Mouse (Mus musculus) left cerebral cortex, adult 11 months (tissue): ENCODE measurements at regions not wholly inside any gene's neighbourhood (a gene's known extent, or its start where the extent isn't known, plus 50 kb on each side); places are given as distances from the start of the nearest gene placed in this dataset.
A peak's percentile ranks its signal among the peaks of the same experiment; 100 is the strongest.
"Not testable (repeated sequence)": the region's sequence is repeated elsewhere in the genome, so short reads cannot be mapped to it uniquely, and the experiment has no call there.

Experiments used
- DNase-seq: peaks from one replicate; pipeline ENCODE4 v3.0.0; 2022; ENCODE audit warnings: low spot score

GRCm38 (mm10) chr3:153144217-153144616 is 162.2 kb upstream of the St6galnac5 start:
- no peak for DNase-seq

- no peak for DNase-seq
Measured at GRCm38 (mm10) chr3:153140985-153141384, 158.9 kb upstream of the St6galnac5 start.

GRCm38 (mm10) chr3:153125335-153125734 is 143.3 kb upstream of the St6galnac5 start:
- DNase-seq: no peak

GRCm38 (mm10) chr3:153121934-153122333 is 139.9 kb upstream of the St6galnac5 start:
- DNase-seq: no peak

- DNase-seq: no peak
Measured at GRCm38 (mm10) chr3:153119142-153119541, 137.1 kb upstream of the St6galnac5 start.

- DNase-seq: no peak
Measured at GRCm38 (mm10) chr3:153118643-153119042, 136.6 kb upstream of the St6galnac5 start.

GRCm38 (mm10) chr3:153105591-153105990 is 123.5 kb upstream of the St6galnac5 start:
- no peak for DNase-seq

- not testable (repeated sequence) for DNase-seq
Measured at GRCm38 (mm10) chr3:153090572-153090971, 108.5 kb upstream of the St6galnac5 start.

GRCm38 (mm10) chr3:153085096-153085788 is 103.2 kb upstream of the St6galnac5 start:
- DNase-seq: no peak

GRCm38 (mm10) chr3:153084226-153085095 is 102.4 kb upstream of the St6galnac5 start:
- no peak for DNase-seq

- DNase-seq: no peak
Measured at GRCm38 (mm10) chr3:153080371-153080770, 98.3 kb upstream of the St6galnac5 start.

GRCm38 (mm10) chr3:153077846-153078703 is 96.0 kb upstream of the St6galnac5 start:
- peak; percentile 40 for DNase-seq

- no peak for DNase-seq
Measured at GRCm38 (mm10) chr3:153072200-153072919, 90.3 kb upstream of the St6galnac5 start.

- DNase-seq: no peak
Measured at GRCm38 (mm10) chr3:153071549-153071948, 89.5 kb upstream of the St6galnac5 start.

GRCm38 (mm10) chr3:153071123-153071522 is 89.1 kb upstream of the St6galnac5 start:
- no peak for DNase-seq

- DNase-seq: no peak
Measured at GRCm38 (mm10) chr3:153065890-153066289, 83.8 kb upstream of the St6galnac5 start.

GRCm38 (mm10) chr3:153053163-153053562 is 71.1 kb upstream of the St6galnac5 start:
- no peak for DNase-seq

GRCm38 (mm10) chr3:153051566-153051965 is 69.5 kb upstream of the St6galnac5 start:
- no peak for DNase-seq

GRCm38 (mm10) chr3:153045328-153045727 is 63.3 kb upstream of the St6galnac5 start:
- DNase-seq: no peak

- no peak for DNase-seq
Measured at GRCm38 (mm10) chr3:153033980-153034379, 51.9 kb upstream of the St6galnac5 start.
